Mouse (Mus musculus) CH12.LX (cell line): ENCODE data around the gene Aldh3b2. TPM values are rescaled to one million over a fixed set of nuclear protein-coding genes. Genes with fewer than 3 reads are reported as not detected.

Experiments used
- E2F4 ChIP-seq: IDR thresholded peaks from 2 replicates; pipeline ENCODE4 v1.6.1; 2011; ENCODE audit warnings: low read depth, low read length, improper control_type of control experiment; ENCODE audit not compliant: insufficient replicate concordance
- MAFK ChIP-seq: IDR thresholded peaks from 2 replicates; pipeline ENCODE4 v1.6.1; 2011; ENCODE audit warnings: low read length, improper control_type of control experiment; ENCODE audit not compliant: insufficient replicate concordance
- polyA plus RNA-seq: library from polyadenylated mRNA; unstranded; fragments of >175 nt; gene quantifications from 2 replicates; pipeline ENCODE4 v1.2.1, GENCODE M21; 2012; ENCODE audit warnings: low read depth; ENCODE audit not compliant: insufficient read length
- total RNA-seq, 2 experiments: library from RNA; depleted of rRNA; stranded (reverse); fragments of 300-350 nt in 1 of 2; fragments of >200 nt in 1 of 2; gene quantifications; 2 replicates each; pipeline ENCODE4 v1.2.3; 2012 to 2014

Gene Aldh3b2
- total and polyA plus RNA-seq, 3 experiments: not detected

DNA sequence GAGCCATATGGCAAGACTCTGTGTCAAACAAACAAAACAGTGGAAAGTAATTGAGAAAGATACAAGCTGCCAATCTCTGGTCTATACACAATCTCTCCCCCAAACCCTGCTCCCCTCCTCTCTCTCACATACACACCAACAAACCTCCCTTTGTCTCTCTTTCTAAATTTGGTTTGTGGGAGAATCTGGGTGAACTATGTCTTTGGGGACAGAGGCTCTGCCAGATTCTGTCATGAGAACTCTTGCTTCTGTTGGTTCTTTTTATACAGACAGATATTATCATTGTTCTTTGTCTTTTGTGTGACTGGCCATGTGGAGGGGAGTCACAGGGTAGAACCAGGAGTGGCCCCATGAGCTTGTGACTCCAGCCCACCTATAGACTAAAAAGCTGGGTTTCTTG lies 55.4 kb downstream of the Aldh3b2 start (continued):
- TF ChIP-seq E2F4 (no peak), MAFK (no peak)

Other genes starting within 250 kb of the Aldh3b2 start
Only the 20 nearest of the 31 such genes appear.
- gene Chka, start 120.6 kb upstream of the Aldh3b2 start, total RNA-seq (2012; rRNA removed): 10.1 and 10.3 TPM in 2 replicates
- 7.6 and 8.0 TPM in 2 replicates for gene Chka, start 120.6 kb upstream of the Aldh3b2 start, total RNA-seq (2014; rRNA removed)
- 11.6 and 13.0 TPM in 2 replicates for gene Chka, start 120.6 kb upstream of the Aldh3b2 start, polyA plus RNA-seq
- 46.6 and 53.2 TPM in 2 replicates for gene Tcirg1, start 65.2 kb upstream of the Aldh3b2 start, total RNA-seq (2012; rRNA removed)
- 48.5 and 51.6 TPM in 2 replicates for gene Tcirg1, start 65.2 kb upstream of the Aldh3b2 start, total RNA-seq (2014; rRNA removed)
- gene Tcirg1, start 65.2 kb upstream of the Aldh3b2 start, polyA plus RNA-seq: 62.8 and 67.2 TPM in 2 replicates
- 216 TPM in 2 replicates for gene Ndufs8, start 59.6 kb upstream of the Aldh3b2 start, total RNA-seq (2012; rRNA removed)
- gene Ndufs8, start 59.6 kb upstream of the Aldh3b2 start, total RNA-seq (2014; rRNA removed): 196 and 248 TPM in 2 replicates
- 182 and 195 TPM in 2 replicates for gene Ndufs8, start 59.6 kb upstream of the Aldh3b2 start, polyA plus RNA-seq
- gene Aldh3b1, start 42.5 kb upstream of the Aldh3b2 start, total RNA-seq (2012; rRNA removed): 5.7 and 8.1 TPM in 2 replicates
- 3.7 and 5.9 TPM in 2 replicates for gene Aldh3b1, start 42.5 kb upstream of the Aldh3b2 start, total RNA-seq (2014; rRNA removed)
- gene Aldh3b1, start 42.5 kb upstream of the Aldh3b2 start, polyA plus RNA-seq: 7.4 and 8.1 TPM in 2 replicates
- gene Unc93b1, start 37.1 kb upstream of the Aldh3b2 start, total RNA-seq (2012; rRNA removed): 77.9 and 84.7 TPM in 2 replicates
- 72.7 and 82.3 TPM in 2 replicates for gene Unc93b1, start 37.1 kb upstream of the Aldh3b2 start, total RNA-seq (2014; rRNA removed)
- gene Unc93b1, start 37.1 kb upstream of the Aldh3b2 start, polyA plus RNA-seq: 105 and 117 TPM in 2 replicates
- not detected in 2 replicates for gene Aldh3b3, start 13.7 kb upstream of the Aldh3b2 start, total RNA-seq (2012; rRNA removed)
- not detected in 2 replicates for gene Aldh3b3, start 13.7 kb upstream of the Aldh3b2 start, total RNA-seq (2014; rRNA removed)
- not detected in 2 replicates for gene Aldh3b3, start 13.7 kb upstream of the Aldh3b2 start, polyA plus RNA-seq
- gene Acy3, start 14.2 kb downstream of the Aldh3b2 start, total RNA-seq (2012; rRNA removed): 0.25 TPM in 1 of 2 replicates, not detected in the other
- not detected in 2 replicates for gene Acy3, start 14.2 kb downstream of the Aldh3b2 start, total RNA-seq (2014; rRNA removed)
- 0.29 and 0.83 TPM in 2 replicates for gene Acy3, start 14.2 kb downstream of the Aldh3b2 start, polyA plus RNA-seq
- gene Tbx10, start 20.4 kb downstream of the Aldh3b2 start, total RNA-seq (2012; rRNA removed): not detected in 2 replicates
- not detected in 2 replicates for gene Tbx10, start 20.4 kb downstream of the Aldh3b2 start, total RNA-seq (2014; rRNA removed)
- gene Tbx10, start 20.4 kb downstream of the Aldh3b2 start, polyA plus RNA-seq: not detected in 2 replicates
- 31.4 and 36.3 TPM in 2 replicates for gene Nudt8, start 28.3 kb downstream of the Aldh3b2 start, total RNA-seq (2012; rRNA removed)
- 31.7 and 40.2 TPM in 2 replicates for gene Nudt8, start 28.3 kb downstream of the Aldh3b2 start, total RNA-seq (2014; rRNA removed)
- 24.7 and 28.2 TPM in 2 replicates for gene Nudt8, start 28.3 kb downstream of the Aldh3b2 start, polyA plus RNA-seq
- gene Gm49405, start 28.3 kb downstream of the Aldh3b2 start, total RNA-seq (2012; rRNA removed): 2.0 and 2.1 TPM in 2 replicates
- 0.99 and 1.1 TPM in 2 replicates for gene Gm49405, start 28.3 kb downstream of the Aldh3b2 start, total RNA-seq (2014; rRNA removed)
- gene Gm49405, start 28.3 kb downstream of the Aldh3b2 start, polyA plus RNA-seq: 2.7 and 3.3 TPM in 2 replicates
- gene Doc2g, start 31.0 kb downstream of the Aldh3b2 start, total RNA-seq (2012; rRNA removed): 4.4 and 5.2 TPM in 2 replicates
- 2.1 and 2.7 TPM in 2 replicates for gene Doc2g, start 31.0 kb downstream of the Aldh3b2 start, total RNA-seq (2014; rRNA removed)
- gene Doc2g, start 31.0 kb downstream of the Aldh3b2 start, polyA plus RNA-seq: 5.7 and 6.4 TPM in 2 replicates
- gene Ndufv1, start 40.5 kb downstream of the Aldh3b2 start, total RNA-seq (2012; rRNA removed): 183 TPM in 2 replicates
- gene Ndufv1, start 40.5 kb downstream of the Aldh3b2 start, total RNA-seq (2014; rRNA removed): 119 TPM in 2 replicates
- 133 and 136 TPM in 2 replicates for gene Ndufv1, start 40.5 kb downstream of the Aldh3b2 start, polyA plus RNA-seq
- gene Gstp1, start 65.7 kb downstream of the Aldh3b2 start, total RNA-seq (2012; rRNA removed): 529 and 544 TPM in 2 replicates
- gene Gstp1, start 65.7 kb downstream of the Aldh3b2 start, total RNA-seq (2014; rRNA removed): 333 and 343 TPM in 2 replicates
- 468 and 696 TPM in 2 replicates for gene Gstp1, start 65.7 kb downstream of the Aldh3b2 start, polyA plus RNA-seq
- gene Gstp2, start 73.7 kb downstream of the Aldh3b2 start, total RNA-seq (2012; rRNA removed): 6.0 and 21.1 TPM in 2 replicates
- not detected in 2 replicates for gene Gstp2, start 73.7 kb downstream of the Aldh3b2 start, total RNA-seq (2014; rRNA removed)
- 1.4 and 2.4 TPM in 2 replicates for gene Gstp2, start 73.7 kb downstream of the Aldh3b2 start, polyA plus RNA-seq
- 0.46 and 1.4 TPM in 2 replicates for gene Gstp3, start 87.2 kb downstream of the Aldh3b2 start, total RNA-seq (2012; rRNA removed)
- not detected in 2 replicates for gene Gstp3, start 87.2 kb downstream of the Aldh3b2 start, total RNA-seq (2014; rRNA removed)
- gene Gstp3, start 87.2 kb downstream of the Aldh3b2 start, polyA plus RNA-seq: not detected in 2 replicates
- gene Cabp2, start 109.2 kb downstream of the Aldh3b2 start, total RNA-seq (2012; rRNA removed): not detected in 2 replicates
- not detected in 2 replicates for gene Cabp2, start 109.2 kb downstream of the Aldh3b2 start, total RNA-seq (2014; rRNA removed)
- not detected in 2 replicates for gene Cabp2, start 109.2 kb downstream of the Aldh3b2 start, polyA plus RNA-seq
- 69.5 and 90.3 TPM in 2 replicates for gene Cdk2ap2, start 124.9 kb downstream of the Aldh3b2 start, total RNA-seq (2012; rRNA removed)
- 57.0 and 63.4 TPM in 2 replicates for gene Cdk2ap2, start 124.9 kb downstream of the Aldh3b2 start, total RNA-seq (2014; rRNA removed)
- gene Cdk2ap2, start 124.9 kb downstream of the Aldh3b2 start, polyA plus RNA-seq: 55.6 and 67.1 TPM in 2 replicates
- gene Pitpnm1, start 127.7 kb downstream of the Aldh3b2 start, total RNA-seq (2012; rRNA removed): 43.8 and 46.1 TPM in 2 replicates
- 14.8 and 15.9 TPM in 2 replicates for gene Pitpnm1, start 127.7 kb downstream of the Aldh3b2 start, total RNA-seq (2014; rRNA removed)
- gene Pitpnm1, start 127.7 kb downstream of the Aldh3b2 start, polyA plus RNA-seq: 33.3 and 34.7 TPM in 2 replicates
- 37.5 and 39.7 TPM in 2 replicates for gene Aip, start 153.5 kb downstream of the Aldh3b2 start, total RNA-seq (2012; rRNA removed)
- gene Aip, start 153.5 kb downstream of the Aldh3b2 start, total RNA-seq (2014; rRNA removed): 10.8 and 11.7 TPM in 2 replicates
- 64.8 and 87.9 TPM in 2 replicates for gene Aip, start 153.5 kb downstream of the Aldh3b2 start, polyA plus RNA-seq
- 0.17 and 0.25 TPM in 2 replicates for gene Gpr152, start 167.5 kb downstream of the Aldh3b2 start, total RNA-seq (2012; rRNA removed)
- 0.05 TPM in 1 of 2 replicates, not detected in the other for gene Gpr152, start 167.5 kb downstream of the Aldh3b2 start, total RNA-seq (2014; rRNA removed)
- gene Gpr152, start 167.5 kb downstream of the Aldh3b2 start, polyA plus RNA-seq: 0.71 and 0.82 TPM in 2 replicates